Mouse (Mus musculus) cerebellum, adult 11 months (tissue): Measurements from ENCODE around the gene Cdc42ep5.

Source experiments
- DNase-seq: peaks from one replicate; pipeline ENCODE4 v3.0.0; 2022

Gene Cdc42ep5

DNA sequence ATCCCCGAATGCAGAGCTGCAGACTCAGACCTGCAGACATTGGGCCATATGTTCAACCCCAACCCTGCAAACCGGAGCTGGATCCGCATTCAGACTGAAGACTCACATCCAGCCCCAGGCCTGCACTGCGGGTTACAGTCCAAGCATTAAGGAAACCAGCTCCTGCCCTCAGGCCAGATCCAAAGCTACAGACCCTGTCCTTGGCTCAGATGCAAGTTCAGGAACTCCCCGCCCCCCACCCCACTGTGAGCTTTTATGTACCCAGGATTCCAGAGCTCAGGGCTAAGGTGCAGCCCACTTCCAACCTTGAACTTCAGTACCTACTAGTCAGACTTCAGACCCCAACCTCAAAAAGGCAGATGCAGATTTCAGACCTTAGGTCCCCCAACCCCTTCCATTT, 39.8 kb downstream of the Cdc42ep5 start:
- DNase-seq: no peak

DNA sequence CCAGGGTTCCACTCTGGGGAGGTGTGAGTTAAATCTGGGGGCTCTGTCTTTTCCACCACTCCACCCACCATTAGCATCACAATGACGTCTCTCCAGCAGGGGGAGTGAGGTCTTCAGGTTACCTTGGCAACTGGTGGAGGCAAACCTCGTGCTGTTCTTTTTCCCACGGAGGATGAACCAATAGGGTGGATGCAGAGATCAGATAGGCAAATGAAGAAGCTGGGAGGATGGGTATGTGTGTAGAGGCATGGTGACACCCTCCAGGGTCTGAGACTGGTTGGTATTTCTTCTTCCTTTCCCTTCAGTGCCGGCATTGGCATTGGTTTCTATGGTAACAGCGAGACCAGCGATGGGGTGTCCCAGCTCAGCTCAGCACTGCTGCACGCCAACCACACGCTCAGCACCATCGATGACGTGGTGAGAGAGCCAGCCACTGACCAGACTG, 40.3 kb downstream of the Cdc42ep5 start:
- DNase-seq: peak; percentile 56

DNA sequence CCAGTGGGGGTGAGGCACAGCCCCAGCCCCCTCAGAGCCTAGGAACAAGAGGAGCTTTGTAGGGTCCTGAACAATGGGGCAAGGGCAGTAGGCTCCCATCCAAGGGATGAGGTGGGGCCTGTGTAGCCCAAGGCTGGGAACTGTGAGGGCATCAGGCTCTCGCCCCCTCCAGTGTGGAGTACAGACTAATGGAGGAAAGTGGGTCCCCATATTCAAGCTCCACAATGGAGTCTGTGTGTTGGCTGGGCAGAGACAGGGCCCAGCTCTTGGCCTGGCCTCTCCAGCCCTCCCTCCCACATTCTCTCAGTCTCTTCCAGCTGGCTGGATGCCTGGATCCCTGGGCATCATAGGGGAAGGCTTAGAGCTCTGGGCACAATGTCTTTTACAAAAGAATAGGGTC, 40.9 kb downstream of the Cdc42ep5 start:
- peak; percentile 76 for DNase-seq

DNA sequence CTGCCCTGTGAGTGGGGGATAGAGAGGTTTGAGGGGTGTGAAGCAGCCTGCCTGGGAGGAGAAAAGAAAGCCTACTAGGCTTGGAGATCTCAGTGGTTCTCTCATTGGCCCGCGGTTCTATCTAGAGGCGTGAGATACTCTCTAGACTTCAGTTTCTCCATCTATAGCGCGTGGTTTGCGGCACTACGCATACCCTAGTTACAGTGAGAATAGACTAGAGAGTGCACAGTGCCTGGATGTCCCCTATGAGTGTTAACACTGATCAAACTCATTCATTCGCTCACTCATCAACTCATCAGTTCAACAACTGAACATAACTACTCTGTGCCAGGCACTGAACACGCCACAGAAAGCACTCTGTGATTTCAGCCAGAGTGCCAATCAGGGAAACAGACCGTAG, 41.9 kb downstream of the Cdc42ep5 start:
- DNase-seq: no peak

DNA sequence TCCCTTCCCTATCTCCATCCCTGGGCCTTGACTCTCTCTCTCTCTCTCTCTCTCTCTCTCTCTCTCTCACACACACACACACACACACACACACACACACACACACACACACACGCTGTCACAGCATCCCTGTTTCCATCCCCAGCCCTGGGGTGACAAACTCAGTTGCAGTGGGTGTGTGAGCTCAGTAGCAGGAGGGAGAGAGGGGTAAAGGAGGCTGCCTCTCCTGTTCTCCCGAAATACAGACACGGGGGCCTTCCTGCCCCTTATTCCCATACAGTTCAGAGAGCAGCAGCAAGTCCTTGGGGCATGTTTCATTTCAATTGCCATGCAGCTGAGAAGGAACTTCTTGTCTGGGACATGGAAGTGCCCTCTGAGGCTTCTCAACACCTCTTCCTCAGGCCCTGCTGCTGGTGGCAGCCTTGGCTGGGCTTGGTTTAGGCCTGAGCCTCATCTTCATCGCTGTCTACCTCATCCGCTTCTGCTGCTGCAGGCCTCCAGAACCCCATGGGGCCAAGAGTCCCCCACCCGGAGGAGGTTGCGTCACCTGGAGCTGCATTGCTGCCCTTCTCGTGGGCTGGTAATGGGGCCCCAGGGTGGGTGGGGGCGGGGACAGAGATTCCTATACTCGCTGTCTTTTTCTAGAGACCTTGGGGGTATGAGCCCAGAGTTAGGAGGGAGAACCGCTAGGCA, 42.4 kb downstream of the Cdc42ep5 start:
- DNase-seq: no peak

DNA sequence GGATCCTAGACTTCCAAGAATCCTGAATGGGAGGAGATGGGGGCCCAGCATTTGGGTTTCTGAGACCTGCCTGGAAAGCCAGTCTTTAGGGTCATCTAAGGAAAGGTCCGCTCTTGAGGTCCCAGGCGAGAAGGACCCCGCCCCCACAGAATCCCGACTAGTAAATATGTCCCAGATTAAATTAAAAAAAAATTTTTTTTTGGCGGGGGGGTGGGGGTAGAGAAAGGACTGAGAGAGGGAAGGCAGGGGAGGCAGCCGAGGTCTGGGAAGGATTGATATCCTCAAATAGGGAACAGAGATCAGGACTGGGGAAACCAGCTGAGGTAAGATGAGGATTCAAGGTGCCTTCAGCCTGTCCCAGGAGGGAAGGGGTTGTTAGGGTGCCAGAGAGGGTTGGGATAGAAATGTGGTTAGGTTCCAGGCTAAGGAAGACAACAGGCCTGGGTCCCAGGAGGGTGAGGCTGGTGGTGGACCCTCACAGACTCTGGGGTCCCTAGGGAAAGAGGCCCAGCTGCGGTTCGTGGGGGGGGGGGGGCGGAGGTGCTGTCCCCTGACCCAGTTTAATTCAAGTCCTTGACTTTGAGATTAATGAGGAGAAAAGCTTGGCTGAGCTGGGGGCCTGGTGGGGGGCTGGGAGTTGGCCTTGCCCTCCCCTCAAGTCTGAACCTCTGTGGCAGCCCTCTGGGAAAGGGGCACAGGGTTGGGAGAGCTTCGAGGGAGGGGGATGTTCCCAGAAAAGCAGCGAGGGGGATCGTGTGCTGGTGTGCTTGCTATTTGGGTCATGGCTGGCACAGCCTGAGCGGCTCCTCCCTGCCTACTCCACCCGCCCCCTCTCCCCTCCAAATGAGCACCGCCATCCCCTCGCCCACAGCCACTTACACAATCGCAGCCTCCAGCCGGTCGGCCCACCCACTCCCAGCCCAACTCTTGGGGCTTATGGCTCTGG, 44.4 kb downstream of the Cdc42ep5 start:
- DNase-seq: no peak

DNA sequence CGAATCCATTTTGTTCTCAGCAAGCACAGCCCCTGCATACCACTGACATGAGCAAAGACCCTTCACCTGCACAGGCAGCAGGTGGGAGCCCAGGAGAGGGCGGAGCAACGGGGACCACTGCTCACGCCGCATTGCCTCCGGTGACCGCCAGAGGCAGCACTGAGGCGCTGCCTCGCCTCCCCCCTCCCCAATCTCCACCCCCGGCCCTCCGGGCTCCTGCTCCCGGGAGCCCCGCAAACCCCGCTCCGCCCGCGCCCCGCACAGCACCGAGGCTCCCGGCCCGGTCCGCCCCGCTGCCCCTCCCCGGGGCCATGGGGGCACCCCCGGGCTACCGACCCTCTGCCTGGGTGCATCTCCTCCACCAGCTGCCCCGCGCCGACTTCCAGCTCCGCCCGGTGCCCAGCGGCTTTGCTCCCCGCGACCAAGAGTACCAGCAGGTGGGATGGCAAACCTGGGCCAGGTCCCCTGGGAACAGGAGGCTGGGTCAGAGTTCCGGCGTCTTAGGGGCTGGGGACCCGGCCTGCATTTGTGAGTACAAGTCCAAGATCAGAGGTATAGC, 45.2 kb downstream of the Cdc42ep5 start, which contains the start of gene Ttyh1:
TSS of gene Ttyh1 (plus strand) at position 65 of the 559 bp plus-strand sequence.
- DNase-seq: peak; percentile 75

DNA sequence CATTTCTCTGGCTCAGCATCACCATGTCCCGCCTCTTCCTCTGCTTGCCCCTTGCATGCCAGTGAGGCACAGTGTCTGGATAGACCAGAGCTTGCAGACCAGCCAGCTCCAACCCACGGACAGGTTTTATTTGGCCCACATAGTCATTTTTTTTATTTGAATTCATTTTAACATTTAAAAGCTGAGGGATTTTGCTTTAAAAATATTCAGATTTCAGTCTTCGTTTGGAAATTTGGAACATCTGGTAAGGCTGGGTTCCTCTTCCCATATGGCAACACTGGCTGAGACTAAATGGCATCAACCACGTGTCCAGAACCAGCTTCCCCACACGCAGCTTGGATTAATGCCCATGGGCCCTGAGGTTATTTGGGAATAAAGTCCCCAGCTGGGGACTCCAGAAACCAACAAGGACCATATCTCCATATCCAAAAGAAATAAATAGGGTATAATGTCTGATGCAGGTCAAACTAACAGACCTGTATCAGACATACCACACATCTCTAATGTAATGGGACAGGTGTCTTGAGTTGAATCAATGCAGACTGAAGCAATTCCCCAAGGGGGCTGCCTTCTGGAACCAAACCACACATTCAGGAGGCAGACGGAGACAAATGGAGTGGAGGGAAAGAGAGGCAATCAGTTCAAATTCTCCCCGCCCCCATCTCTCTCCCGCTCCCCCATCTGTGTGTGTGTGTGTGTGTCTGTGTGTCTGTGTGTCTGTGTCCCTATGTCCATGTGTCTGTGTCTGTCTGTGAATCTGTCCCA, 47.4 kb downstream of the Cdc42ep5 start:
- DNase-seq: no peak

DNA sequence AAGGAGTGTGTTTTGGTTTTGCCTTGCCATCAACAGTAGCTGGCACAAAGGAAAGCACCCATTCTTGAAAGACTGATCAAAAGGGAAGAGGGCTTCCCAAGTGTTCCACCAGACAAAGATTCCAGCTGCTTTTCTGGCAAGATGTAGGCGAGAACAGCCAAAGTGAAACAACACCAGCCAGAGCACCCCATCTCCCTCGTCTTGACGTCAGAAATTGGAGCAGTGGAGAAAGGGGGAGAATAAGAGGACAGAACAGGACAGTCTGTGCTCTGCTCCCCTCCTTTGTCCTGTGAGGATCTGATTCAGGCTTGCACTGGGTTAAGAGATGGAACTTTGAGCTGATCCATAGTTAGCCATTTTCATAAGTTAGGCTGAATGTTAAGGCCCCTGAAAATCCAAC, 52.9 kb downstream of the Cdc42ep5 start:
- DNase-seq: no peak

DNA sequence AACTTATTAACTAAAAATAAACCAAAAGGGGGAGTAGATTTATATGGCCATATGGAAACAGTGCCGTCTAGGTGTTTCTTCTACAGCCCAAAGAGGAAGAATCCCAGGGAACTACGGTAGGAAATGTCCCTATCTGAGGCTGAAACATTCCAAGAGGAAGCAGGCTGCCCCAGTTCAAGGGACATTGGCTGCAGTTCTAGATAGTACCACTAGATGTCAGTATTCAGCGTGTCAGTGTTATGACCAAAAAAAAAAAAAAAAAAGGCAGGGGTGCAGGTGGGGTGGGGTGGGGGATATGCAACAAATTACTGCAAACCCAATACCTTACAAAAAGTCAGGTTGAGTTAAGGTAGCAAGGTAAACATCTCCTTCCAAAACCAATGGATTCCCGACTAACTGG, 61.2 kb downstream of the Cdc42ep5 start:
- DNase-seq: peak; percentile 14
